Mouse (Mus musculus) embryonic fibroblast, embryonic 13.5 days (primary cell): ENCODE measurements around the gene Mfap1a. TPM values are rescaled to one million over a fixed set of nuclear protein-coding genes. Genes with fewer than 3 reads are reported as not detected.
"Not testable (repeated sequence)": the region's sequence is repeated elsewhere in the genome, so short reads cannot be mapped to it uniquely, and the experiment has no call there.

Experiments
- H3K27ac ChIP-seq: 2 replicates; pipeline ENCODE4 v1.5.1; 2012; ENCODE audit warnings: low read length, control low read depth, inconsistent platforms; ENCODE audit not compliant: insufficient read depth
- H3K4me1 ChIP-seq: 2 replicates; pipeline ENCODE4 v1.6.1; 2011; ENCODE audit warnings: low read length; ENCODE audit not compliant: control insufficient read depth, insufficient read depth
- H3K4me3 ChIP-seq: 2 replicates; pipeline ENCODE4 v1.5.1; 2011; ENCODE audit warnings: mild to moderate bottlenecking, control low read depth, low read length; ENCODE audit not compliant: insufficient read depth
- CTCF ChIP-seq: IDR thresholded peaks from 2 replicates; pipeline ENCODE4 v1.5.1; 2011; ENCODE audit warnings: mild to moderate bottlenecking, control low read depth, low read length, moderate library complexity, borderline replicate concordance; ENCODE audit not compliant: insufficient read depth
- POLR2A ChIP-seq: IDR thresholded peaks from 2 replicates; pipeline ENCODE4 v1.6.1; 2011; ENCODE audit warnings: low read depth, mild to moderate bottlenecking, control low read depth, low read length, moderate library complexity
- polyA plus RNA-seq: library from polyadenylated mRNA; stranded (reverse); fragments of >200 nt; gene quantifications from 2 replicates; pipeline ENCODE4 v1.2.4, GENCODE M21; 2011; ENCODE audit warnings: low read depth; ENCODE audit not compliant: missing spikeins, insufficient read length

Gene Mfap1a
- 27.8 and 31.9 TPM in 2 replicates for polyA plus RNA-seq

DNA sequence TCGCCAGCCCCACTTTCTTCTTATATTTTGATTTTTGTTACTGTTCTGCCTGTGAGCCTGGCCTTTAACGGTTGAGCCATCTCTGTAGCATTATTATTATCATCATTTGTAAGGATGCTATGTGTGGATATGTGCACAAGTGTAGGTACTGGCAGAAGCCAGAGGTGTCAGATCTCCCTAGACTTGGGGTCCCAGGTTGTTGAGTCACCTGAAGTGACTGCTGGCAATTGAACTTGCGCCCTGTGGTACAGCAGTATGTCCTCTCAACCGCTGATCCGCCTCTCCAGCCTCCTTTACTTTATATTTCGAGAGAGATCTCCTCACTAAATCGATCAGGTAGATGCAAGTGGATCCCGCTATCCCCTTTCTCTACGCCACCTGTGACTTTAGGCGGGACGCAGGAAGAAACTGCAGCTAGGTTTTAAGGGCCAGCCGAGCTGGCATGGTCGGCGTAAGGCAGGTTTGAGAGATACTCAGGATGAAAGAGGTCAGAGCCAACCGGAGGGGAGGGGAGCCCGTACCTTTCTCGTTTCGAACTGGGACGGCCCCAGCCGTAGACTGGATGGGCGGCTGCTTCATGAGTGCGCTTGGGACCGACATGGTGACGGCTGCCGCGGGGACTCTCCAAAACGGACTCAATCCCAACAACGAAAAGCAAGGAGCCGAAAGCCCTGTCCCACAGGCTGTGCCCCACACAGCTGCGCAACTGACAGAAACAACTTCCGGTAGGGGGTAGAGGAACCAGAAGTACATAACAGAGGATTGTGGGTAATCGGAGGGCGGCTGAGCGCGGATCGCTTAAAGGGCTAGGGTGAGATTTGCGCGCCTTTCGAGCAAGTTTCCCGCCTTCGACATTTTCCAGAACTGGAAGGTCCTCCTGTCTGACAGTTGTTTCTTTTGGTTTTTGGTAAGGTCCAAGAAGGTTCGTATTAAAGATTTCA is at the start of gene Mfap1a, which contains the start of gene Wdr76:
Mfap1a (minus strand) TSS at position 724 of the 941 bp plus-strand sequence.
Wdr76 (plus strand) TSS at position 782 of the 941 bp plus-strand sequence.
- H3K27ac ChIP-seq, H3K4me1 ChIP-seq: not testable (repeated sequence)
- peak; percentile 96 for TF ChIP-seq POLR2A
- H3K4me3 ChIP-seq, result peak within 1 kb of the TSS; percentile 52

- H3K27ac ChIP-seq, result no peak overlapping the region
- H3K4me1 ChIP-seq, result peaks cover 2% of the 10 kb centered on the region; the same call in 1 of the 2 replicates
- TF ChIP-seq CTCF, result no peak
- TF ChIP-seq POLR2A, result no peak
- H3K4me3 ChIP-seq, result no peak overlapping the region
Measured at GRCm38 (mm10) chr2:121551271-121551670, 44.8 kb upstream of the Mfap1a start.

- no peak overlapping the region for H3K27ac ChIP-seq
- peaks cover 2% of the 10 kb centered on the region; the same call in 1 of the 2 replicates for H3K4me1 ChIP-seq
- TF ChIP-seq POLR2A (no peak), CTCF (no peak)
- no peak overlapping the region for H3K4me3 ChIP-seq
Measured at GRCm38 (mm10) chr2:121549630-121550029, 43.2 kb upstream of the Mfap1a start.

DNA sequence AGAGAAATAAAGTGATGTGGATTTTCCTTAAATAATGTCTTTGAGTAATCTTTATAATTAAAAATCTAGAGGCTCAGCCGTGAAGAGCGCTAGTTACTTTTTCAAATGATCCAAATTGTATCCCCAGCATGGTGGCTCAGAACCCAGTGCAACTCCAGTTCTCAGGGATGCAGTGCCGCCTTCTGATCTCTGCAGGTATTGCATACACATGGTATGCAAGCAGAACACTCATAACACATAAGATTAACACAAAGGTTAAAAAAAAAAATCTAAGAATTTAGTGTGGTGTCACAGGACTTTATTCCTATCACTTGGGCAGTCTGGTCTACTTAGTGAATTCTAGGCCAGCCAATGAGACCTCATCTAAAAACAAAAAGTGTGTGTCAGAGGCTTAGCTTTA is 38.4 kb upstream of the Mfap1a start:
- TF ChIP-seq CTCF (no peak), POLR2A (no peak)
- Histone ChIP-seq H3K4me3 (no peak overlapping the region), H3K4me1 (peaks cover 2% of the 10 kb centered on the region; the same call in 1 of the 2 replicates), H3K27ac (no peak overlapping the region)

- Histone ChIP-seq H3K4me3 (no peak overlapping the region), H3K27ac (no peak overlapping the region), H3K4me1 (no peaks in the 10 kb centered on the region)
- TF ChIP-seq POLR2A (no peak), CTCF (no peak)
Measured at GRCm38 (mm10) chr2:121525056-121525455, 18.6 kb upstream of the Mfap1a start.

DNA sequence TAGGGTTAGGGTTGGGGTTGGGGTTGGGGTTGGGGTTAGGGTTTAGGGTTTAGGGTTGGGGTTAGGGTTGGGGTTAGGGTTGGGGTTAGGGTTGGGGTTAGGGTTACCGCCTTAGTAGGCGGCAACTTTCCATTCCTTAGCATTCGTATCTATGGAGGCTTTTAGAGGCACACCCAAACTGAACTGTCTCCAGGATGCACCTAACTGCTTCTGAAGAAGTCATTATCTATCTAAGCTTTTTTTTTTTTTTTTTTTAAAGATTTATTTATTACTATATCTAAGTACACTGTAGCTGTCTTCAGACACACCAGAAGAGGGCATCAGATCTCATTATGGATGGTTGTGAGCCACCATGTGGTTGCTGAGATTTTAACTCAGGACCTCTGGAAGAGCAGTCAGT is 16.4 kb upstream of the Mfap1a start:
- H3K4me1 ChIP-seq, H3K4me3 ChIP-seq, H3K27ac ChIP-seq: not testable (repeated sequence)

- no peak for TF ChIP-seq CTCF
- TF ChIP-seq POLR2A, result no peak
- Histone ChIP-seq H3K4me1 (no peaks in the 10 kb centered on the region), H3K27ac (no peak overlapping the region), H3K4me3 (no peak overlapping the region)
Measured at GRCm38 (mm10) chr2:121522006-121522405, 15.5 kb upstream of the Mfap1a start.

DNA sequence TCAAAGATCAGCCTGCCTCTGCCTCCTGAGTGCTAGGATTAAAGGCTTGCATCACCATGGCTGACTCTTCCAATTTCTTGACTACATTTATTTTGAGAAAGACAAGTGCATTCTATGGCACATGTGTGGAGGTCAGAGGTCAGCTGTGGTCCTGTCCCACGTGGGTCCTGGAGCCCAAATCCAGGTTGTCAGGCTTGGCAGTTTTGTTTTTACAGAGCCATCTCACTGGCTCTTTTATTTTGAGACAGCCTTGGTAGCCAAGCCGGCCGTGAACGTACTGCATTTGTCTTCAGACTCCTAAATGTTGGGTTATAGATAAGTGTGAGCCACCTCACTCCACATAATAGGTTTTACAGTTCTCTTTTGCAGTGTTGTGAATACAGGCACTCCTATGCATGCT is 12.2 kb upstream of the Mfap1a start:
- not testable (repeated sequence) for H3K4me3 ChIP-seq, H3K4me1 ChIP-seq, H3K27ac ChIP-seq

DNA sequence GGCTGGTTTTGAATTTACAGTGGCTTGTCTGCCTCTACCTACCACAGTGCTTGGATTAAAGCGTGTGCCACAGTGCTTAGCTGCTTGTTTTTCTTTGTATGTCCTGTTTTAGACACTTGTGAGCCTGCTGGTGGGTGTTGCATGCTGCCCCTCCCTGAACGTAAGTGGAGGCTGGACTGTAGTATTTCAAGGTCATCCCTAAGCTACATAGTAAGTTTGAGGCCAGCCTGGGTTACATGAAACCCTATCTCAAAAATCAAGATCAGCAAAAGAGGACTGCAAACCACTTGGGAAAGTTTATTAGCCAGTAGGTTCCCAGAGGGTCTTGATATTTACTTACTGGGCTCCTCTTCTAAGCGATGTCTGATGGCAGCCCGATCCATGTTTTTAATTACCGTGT is 11.6 kb upstream of the Mfap1a start:
- no peaks in the 10 kb centered on the region for H3K4me1 ChIP-seq
- no peak overlapping the region for H3K4me3 ChIP-seq
- no peak overlapping the region for H3K27ac ChIP-seq
- TF ChIP-seq CTCF (no peak), POLR2A (no peak)

GRCm38 (mm10) chr2:121514211-121514610 is 7.7 kb upstream of the Mfap1a start:
- Histone ChIP-seq H3K4me1 (no peaks in the 10 kb centered on the region), H3K4me3 (no peak overlapping the region), H3K27ac (no peak overlapping the region)
- TF ChIP-seq POLR2A, result no peak
- TF ChIP-seq CTCF, result no peak

GRCm38 (mm10) chr2:121512991-121513765 is 6.7 kb upstream of the Mfap1a start:
- H3K4me1 ChIP-seq, H3K27ac ChIP-seq, H3K4me3 ChIP-seq: not testable (repeated sequence)
